Mouse (Mus musculus): Measurements from ENCODE around the gene 1500011B03Rik. TPM values are rescaled to one million over a fixed set of nuclear protein-coding genes. Genes with fewer than 3 reads are reported as not detected.
A peak's percentile ranks its signal among the peaks of the same experiment; 100 is the strongest.

1500011B03Rik gene
- polyA plus RNA-seq, 1 experiment from 2014 or later = 110 TPM

GRCm38 (mm10) chr5:114782991-114783390, 40.3 kb downstream of the 1500011B03Rik start:
- H3K27me3 ChIP-seq (ENCODE audit: control insufficient read depth, insufficient read depth, low read length) = no peaks in the 10 kb centered on the region
- WGBS = 70% methylated on average over 9 of the region's 9 CpGs
- no peaks in the 10 kb centered on the region for H3K9me3 ChIP-seq (ENCODE audit: control insufficient read depth, low read length)
- H3K9ac ChIP-seq (ENCODE audit: low read length) = no peak overlapping the region
- H3K27ac ChIP-seq (replicated peaks) = no peak overlapping the region
- TF ChIP-seq CTCF (IDR thresholded peaks at IDR 0.05; ENCODE audit: low read depth) (no peak), EP300 (optimal IDR thresholded peaks at IDR 0.05) (no peak)
- no peak overlapping the region for H3K4me2 ChIP-seq (replicated peaks; ENCODE audit: low read depth)
- no peaks in the 10 kb centered on the region; the same call in 1 of the 2 replicates for H3K4me1 ChIP-seq (replicated peaks; ENCODE audit: control insufficient read depth, insufficient read depth)
- no peak for ATAC-seq (ENCODE audit: low FRiP score, low TSS enrichment)
- peaks cover 8% of the 10 kb centered on the region for H3K36me3 ChIP-seq (ENCODE audit: control insufficient read depth, insufficient read depth, low read length)
- H3K4me3 ChIP-seq (ENCODE audit: low read depth, low read length) = no peak overlapping the region
- no peak for DNase-seq (ENCODE audit: low spot score)

DNA sequence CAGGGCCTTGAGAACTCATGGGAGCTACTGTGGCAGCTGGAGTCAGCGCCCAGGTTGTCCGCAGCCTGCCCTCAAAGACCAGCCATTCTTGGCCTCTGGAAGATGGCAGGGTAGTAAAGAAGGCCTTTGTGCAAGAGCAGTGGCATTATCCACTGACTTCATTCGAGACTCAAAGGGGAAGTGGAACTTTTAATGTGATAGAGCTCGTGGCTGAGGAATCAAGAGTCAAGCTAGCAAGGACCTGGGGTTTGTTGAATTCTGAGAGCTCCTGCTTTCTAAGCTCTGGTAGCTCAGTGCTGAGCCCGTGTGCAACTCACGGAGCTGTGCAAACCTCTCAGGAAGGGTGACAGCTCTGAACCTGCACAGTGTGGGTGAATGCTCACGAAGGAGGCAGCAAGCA, 42.4 kb downstream of the 1500011B03Rik start:
- no peaks in the 10 kb centered on the region for H3K27me3 ChIP-seq (ENCODE audit: control insufficient read depth, insufficient read depth, low read length)
- no peak overlapping the region for H3K27ac ChIP-seq (replicated peaks)
- no peaks in the 10 kb centered on the region for H3K9me3 ChIP-seq (ENCODE audit: control insufficient read depth, low read length)
- peaks cover 3% of the 10 kb centered on the region for H3K36me3 ChIP-seq (ENCODE audit: control insufficient read depth, insufficient read depth, low read length)
- TF ChIP-seq EP300 (optimal IDR thresholded peaks at IDR 0.05) (no peak), CTCF (IDR thresholded peaks at IDR 0.05; ENCODE audit: low read depth) (no peak)
- no peak overlapping the region for H3K4me3 ChIP-seq (ENCODE audit: low read depth, low read length)
- ATAC-seq (ENCODE audit: low FRiP score, low TSS enrichment) = no peak
- H3K4me1 ChIP-seq (replicated peaks; ENCODE audit: control insufficient read depth, insufficient read depth) = peaks cover 3% of the 10 kb centered on the region; the same call in 1 of the 2 replicates
- WGBS = 80% methylated on average over 7 of the region's 7 CpGs
- H3K4me2 ChIP-seq (replicated peaks; ENCODE audit: low read depth) = no peak overlapping the region
- no peak for DNase-seq (ENCODE audit: low spot score)
- no peak overlapping the region for H3K9ac ChIP-seq (ENCODE audit: low read length)

- ATAC-seq (ENCODE audit: low FRiP score, low TSS enrichment) = no peak
- Histone ChIP-seq H3K36me3 (ENCODE audit: control insufficient read depth, insufficient read depth, low read length) (no peaks in the 10 kb centered on the region), H3K4me2 (replicated peaks; ENCODE audit: low read depth) (no peak overlapping the region), H3K9me3 (ENCODE audit: control insufficient read depth, low read length) (no peaks in the 10 kb centered on the region), H3K27ac (replicated peaks) (no peak overlapping the region), H3K4me3 (ENCODE audit: low read depth, low read length) (no peak overlapping the region), H3K9ac (ENCODE audit: low read length) (no peak overlapping the region), H3K27me3 (ENCODE audit: control insufficient read depth, insufficient read depth, low read length) (no peaks in the 10 kb centered on the region), H3K4me1 (replicated peaks; ENCODE audit: control insufficient read depth, insufficient read depth) (peaks cover 7% of the 10 kb centered on the region; the same call in 1 of the 2 replicates)
- no peak for DNase-seq (ENCODE audit: low spot score)
- 73% methylated on average over 7 of the region's 7 CpGs for WGBS
- no peak for TF ChIP-seq EP300 (optimal IDR thresholded peaks at IDR 0.05)
- TF ChIP-seq CTCF (IDR thresholded peaks at IDR 0.05; ENCODE audit: low read depth) = no peak
Measured at GRCm38 (mm10) chr5:114779956-114780489, 43.2 kb downstream of the 1500011B03Rik start.

DNA sequence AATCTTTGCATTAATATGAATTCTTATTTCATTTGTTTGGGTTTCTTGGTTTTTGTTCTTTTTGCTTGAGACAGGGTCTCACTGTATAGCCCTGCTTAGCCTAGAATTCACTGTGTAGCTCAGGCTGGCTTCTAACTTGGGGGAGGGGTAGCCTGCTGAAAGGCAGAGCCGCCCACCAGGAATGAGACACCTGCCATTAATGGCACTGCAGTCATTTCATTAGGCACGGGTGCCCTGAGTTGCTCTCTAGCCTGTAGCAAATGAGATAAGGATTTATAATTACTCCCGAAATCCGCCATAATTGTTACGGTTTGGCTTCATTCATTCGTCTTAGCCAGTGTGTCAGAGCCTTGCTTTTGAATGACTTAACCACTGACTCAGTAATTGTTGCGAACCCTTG, 47.1 kb downstream of the 1500011B03Rik start:
- ATAC-seq (ENCODE audit: low FRiP score, low TSS enrichment) (no peak), DNase-seq (ENCODE audit: low spot score) (no peak)
- Histone ChIP-seq H3K36me3 (ENCODE audit: control insufficient read depth, insufficient read depth, low read length) (no peaks in the 10 kb centered on the region), H3K27ac (replicated peaks) (no peak overlapping the region), H3K27me3 (ENCODE audit: control insufficient read depth, insufficient read depth, low read length) (no peaks in the 10 kb centered on the region), H3K4me2 (replicated peaks; ENCODE audit: low read depth) (peak overlapping the region; percentile 79; the same call in 1 of the 2 replicates), H3K9me3 (ENCODE audit: control insufficient read depth, low read length) (no peaks in the 10 kb centered on the region), H3K4me1 (replicated peaks; ENCODE audit: control insufficient read depth, insufficient read depth) (0 out of 2 replicates have a peak, but pooled peaks cover 7% of the 10 kb centered on the region), H3K9ac (ENCODE audit: low read length) (no peak overlapping the region), H3K4me3 (ENCODE audit: low read depth, low read length) (0 out of 2 replicates have a peak overlapping the region, but pooled peaks have one; percentile 99)
- TF ChIP-seq CTCF (IDR thresholded peaks at IDR 0.05; ENCODE audit: low read depth) (no peak), EP300 (optimal IDR thresholded peaks at IDR 0.05) (no peak)
- WGBS = 68% methylated on average over 7 of the region's 7 CpGs

GRCm38 (mm10) chr5:114775056-114775979, 48.0 kb downstream of the 1500011B03Rik start, which contains the start of gene Git2:
TSS of gene Git2 (minus strand) at chr5:114775517.
- ATAC-seq (ENCODE audit: low FRiP score, low TSS enrichment) = no peak
- H3K27me3 ChIP-seq (ENCODE audit: control insufficient read depth, insufficient read depth, low read length) = no peaks in the 10 kb centered on the region
- no peak for TF ChIP-seq EP300 (optimal IDR thresholded peaks at IDR 0.05)
- peak; percentile 21; the same call in 1 of the 2 replicates for TF ChIP-seq CTCF (IDR thresholded peaks at IDR 0.05; ENCODE audit: low read depth)
- H3K4me3 ChIP-seq (ENCODE audit: low read depth, low read length) = peak within 1 kb of the TSS; percentile 99
- WGBS = 1% methylated on average over 39 of the region's 63 CpGs
- peak within 1 kb of the TSS; percentile 79 for H3K4me2 ChIP-seq (replicated peaks; ENCODE audit: low read depth)
- H3K4me1 ChIP-seq (replicated peaks; ENCODE audit: control insufficient read depth, insufficient read depth) = 0 out of 2 replicates have a peak, but pooled peaks cover 7% of the 10 kb centered on the region
- H3K9me3 ChIP-seq (ENCODE audit: control insufficient read depth, low read length) = no peaks in the 10 kb centered on the region
- no peaks in the 10 kb centered on the region for H3K36me3 ChIP-seq (ENCODE audit: control insufficient read depth, insufficient read depth, low read length)
- peak; percentile 34 for DNase-seq (ENCODE audit: low spot score)
- H3K9ac ChIP-seq (ENCODE audit: low read length) = peak within 1 kb of the TSS; percentile 94
- H3K27ac ChIP-seq (replicated peaks) = peak within 1 kb of the TSS; percentile 90
